In genomic region chr1:36309498-36309901, GRCm38 (mm10) we compare ENCODE assay signal across 8 mouse cellular contexts. TPM values are rescaled to one million over a fixed set of nuclear protein-coding genes. Genes with fewer than 3 reads are reported as not detected.
A peak's percentile ranks its signal among the peaks of the same experiment; 100 is the strongest.
DNase-seq lines count a peak whose midpoint lies in the region; ATAC-seq and TF ChIP-seq lines count a peak whose summit lies in the region.

No protein-coding gene starts in this region.

- no peak overlapping the region; the same call in 1 of the 2 replicates for H3K27ac ChIP-seq in heart, adult 2 months
- H3K27ac ChIP-seq in stomach, postnatal 0 days (replicated peaks): no peak overlapping the region

- H3K79me2 ChIP-seq in heart, adult 2 months (replicated peaks; ENCODE audit: control insufficient read depth, insufficient read depth, low read length): no peaks in the 10 kb centered on the region; the same call in 1 of the 2 replicates

- H3K36me3 ChIP-seq in heart, adult 2 months (ENCODE audit: control insufficient read depth, insufficient read depth, low read length): no peaks in the 10 kb centered on the region
- H3K36me3 ChIP-seq in stomach, postnatal 0 days (ENCODE audit: control insufficient read depth, insufficient read depth, low read length): no peaks in the 10 kb centered on the region

- no peaks in the 10 kb centered on the region for H3K27me3 ChIP-seq in heart, adult 2 months (ENCODE audit: control insufficient read depth, insufficient read depth, low read length)
- H3K27me3 ChIP-seq in stomach, postnatal 0 days (ENCODE audit: control insufficient read depth, insufficient read depth, low read length): no peaks in the 10 kb centered on the region

- 0 out of 2 replicates have a peak, but pooled peaks have one; percentile 8 for TF ChIP-seq EP300 in heart, adult 2 months (IDR thresholded peaks at IDR 0.05; ENCODE audit: insufficient read depth, low read depth, low read length)
- no peak for TF ChIP-seq EP300 in stomach, postnatal 0 days (optimal IDR thresholded peaks at IDR 0.05)

- peaks cover 12% of the 10 kb centered on the region for H3K4me1 ChIP-seq in heart, adult 2 months (ENCODE audit: control insufficient read depth, insufficient read depth, low read length)
- H3K4me1 ChIP-seq in stomach, postnatal 0 days (replicated peaks; ENCODE audit: control insufficient read depth, insufficient read depth): 0 out of 2 replicates have a peak, but pooled peaks cover 2% of the 10 kb centered on the region

- no peak for TF ChIP-seq CTCF in heart, adult 2 months (IDR thresholded peaks at IDR 0.05)
- TF ChIP-seq CTCF in stomach, postnatal 0 days (IDR thresholded peaks at IDR 0.05; ENCODE audit: low read depth): no peak

- peak overlapping the region; percentile 19 for H3K9ac ChIP-seq in heart, adult 2 months (ENCODE audit: low read depth, low read length)
- no peak overlapping the region for H3K9ac ChIP-seq in stomach, postnatal 0 days (ENCODE audit: low read length)

- peak; percentile 62 for DNase-seq in layer of hippocampus, adult 11-12 months (ENCODE audit: low spot score)
- DNase-seq in layer of hippocampus, postnatal 25 days (ENCODE audit: extremely low spot score in 1 of 2, low spot score in 1 of 2): no peak
- DNase-seq in brain, adult 2 months (ENCODE audit: low read depth, low spot score): peak; percentile 82
- peak in 1 of 2 experiments; percentile 53 for DNase-seq in heart, adult 2 months
- DNase-seq in layer of hippocampus, postnatal 10 days (ENCODE audit: low spot score in 2 of 2): peak; percentile 46 to 65
- peak; percentile 65 to 70 for DNase-seq in lung, postnatal 4 days
- peak; percentile 50 for DNase-seq in stomach, postnatal 0 days (ENCODE audit: low spot score)
- DNase-seq in MN1 (ENCODE audit: low spot score): no peak

- H3K4me3 ChIP-seq in heart, adult 2 months: peak overlapping the region; percentile 83
- no peak overlapping the region for H3K4me3 ChIP-seq in stomach, postnatal 0 days (ENCODE audit: low read depth, low read length)

- intact Hi-C loops in heart, adult 2 months (cut with DNase I): loop anchor here (2.0 to 5.0 kb wide), 2 partner anchors 59 to 163 kb away; partner anchors contain the start of genes Cnnm4 and Kansl3

- TF ChIP-seq POLR2A in heart, adult 2 months (IDR thresholded peaks at IDR 0.05; ENCODE audit: insufficient read depth, low read depth, low read length): no peak

- 26% methylated on average over 3 of the region's 3 CpGs for WGBS in heart, adult 2 months
- WGBS in stomach, postnatal 0 days: 27% methylated on average over 3 of the region's 3 CpGs

- no peak for ATAC-seq in stomach, postnatal 0 days (ENCODE audit: low FRiP score, low TSS enrichment)

- H3K9me3 ChIP-seq in stomach, postnatal 0 days (ENCODE audit: control insufficient read depth, low read length): no peaks in the 10 kb centered on the region

- no peak overlapping the region; the same call in 1 of the 2 replicates for H3K4me2 ChIP-seq in stomach, postnatal 0 days (replicated peaks; ENCODE audit: low read depth)

RNA-seq across cellular contexts. Expression of gene Arid5a, which starts 2.0 kb away (rescaled TPM):
- 10 to 100 TPM; 11.5 to 16.6 TPM for total RNA-seq in layer of hippocampus, postnatal 25 days (2021)
- total RNA-seq in heart, adult 2 months (2021): 10 to 100 TPM; 10.2 to 12.4 TPM
- polyA plus RNA-seq in heart, adult 2 months (2012; rRNA removed): 4.7 and 4.9 TPM in 2 replicates
- 10 to 100 TPM; 13.7 to 14.8 TPM for total RNA-seq in layer of hippocampus, postnatal 10 days (2021)
- 4.0 and 4.1 TPM in 2 replicates for polyA plus RNA-seq in stomach, postnatal 0 days (2015; fragmentation: Nextera tagmentation; extraction: Ambion mirVana)

RNA-seq across cellular contexts. Expression of gene Neurl3, which starts 35.0 kb away (rescaled TPM):
- total RNA-seq in layer of hippocampus, postnatal 25 days (2021): under 1 TPM; 0.42 to 0.68 TPM
- total RNA-seq in heart, adult 2 months (2021): 1 to 10 TPM; 2.2 to 3.0 TPM
- polyA plus RNA-seq in heart, adult 2 months (2012; rRNA removed): 5.8 and 6.1 TPM in 2 replicates
- under 1 TPM; 0.54 to 0.62 TPM for total RNA-seq in layer of hippocampus, postnatal 10 days (2021)
- 24.4 TPM in 2 replicates for polyA plus RNA-seq in stomach, postnatal 0 days (2015; fragmentation: Nextera tagmentation; extraction: Ambion mirVana)

RNA-seq across cellular contexts. Expression of gene Kansl3, which starts 59.5 kb away (rescaled TPM):
- 10 to 100 TPM; 58.2 to 62.6 TPM for total RNA-seq in layer of hippocampus, postnatal 25 days (2021)
- total RNA-seq in heart, adult 2 months (2021): 10 to 100 TPM; 49.7 to 52.8 TPM
- polyA plus RNA-seq in heart, adult 2 months (2012; rRNA removed): 35.4 and 57.0 TPM in 2 replicates
- 10 to 100 TPM; 55.0 to 57.3 TPM for total RNA-seq in layer of hippocampus, postnatal 10 days (2021)
- 16.2 and 18.0 TPM in 2 replicates for polyA plus RNA-seq in stomach, postnatal 0 days (2015; fragmentation: Nextera tagmentation; extraction: Ambion mirVana)

Comparison
In these comparisons a context has a peak if more than half of its experiments do, and no peak if none do; other contexts are left out.
1. DNase-seq: peak in layer of hippocampus, adult 11-12 months (single experiment), brain, adult 2 months (single experiment), layer of hippocampus, postnatal 10 days (2 of 2), lung, postnatal 4 days (2 of 2) and stomach, postnatal 0 days (single experiment); none in layer of hippocampus, postnatal 25 days (0 of 2) and MN1 (single experiment).